Mouse (Mus musculus) heart, adult 2 months (tissue): ENCODE data around the gene Tnfrsf25.

Source experiments
- CTCF ChIP-seq: fragments of 200-600 bp; IDR thresholded peaks from 2 replicates; pipeline ENCODE4 v1.8.1; 2022; ENCODE audit warnings: antibody characterized with exemption, mild to moderate bottlenecking, moderate library complexity
- EP300 ChIP-seq: fragments of 200-500 bp; IDR thresholded peaks from 2 replicates; pipeline ENCODE4 v1.6.1; 2011; ENCODE audit warnings: low read depth, low read length, control low read depth; ENCODE audit not compliant: insufficient read depth
- POLR2A ChIP-seq: fragments of 200-500 bp; IDR thresholded peaks from 2 replicates; pipeline ENCODE4 v1.6.1; 2011; ENCODE audit warnings: mild to moderate bottlenecking, low read depth, low read length, control low read depth; ENCODE audit not compliant: insufficient read depth

- TF ChIP-seq CTCF, result no peak
- TF ChIP-seq POLR2A, result no peak
- TF ChIP-seq EP300, result no peak
Measured at GRCm38 (mm10) chr4:152132772-152133169, 17.0 kb downstream of the Tnfrsf25 start.
